Mouse (Mus musculus): ENCODE data around the gene Rfx1. TPM values are rescaled to one million over a fixed set of nuclear protein-coding genes. Genes with fewer than 3 reads are reported as not detected.

Rfx1 gene
- polyA plus RNA-seq, 1 experiment from 2014 or later: 11.3 TPM

GRCm38 (mm10) chr8:84090585-84090984, 24.0 kb downstream of the Rfx1 start:
- peaks cover 51% of the 10 kb centered on the region for H3K36me3 ChIP-seq (ENCODE audit: control insufficient read depth, insufficient read depth, low read length)
- H3K9ac ChIP-seq (ENCODE audit: low read depth, low read length): no peak overlapping the region
- ATAC-seq: no peak
- no peak overlapping the region for H3K4me2 ChIP-seq (ENCODE audit: low read length)
- no peaks in the 10 kb centered on the region for H3K9me3 ChIP-seq (replicated peaks; ENCODE audit: control insufficient read depth, low read length, poor library complexity, severe bottlenecking)
- H3K27ac ChIP-seq (ENCODE audit: low read length): no peak overlapping the region
- no peaks in the 10 kb centered on the region for H3K27me3 ChIP-seq (ENCODE audit: control insufficient read depth, insufficient read depth, low read depth, low read length)
- H3K4me3 ChIP-seq (ENCODE audit: low read depth, low read length): no peak overlapping the region
- WGBS: 98% methylated on average over 8 of the region's 8 CpGs
- no peaks in the 10 kb centered on the region for H3K4me1 ChIP-seq (ENCODE audit: control insufficient read depth, insufficient read depth, low read length)

DNA sequence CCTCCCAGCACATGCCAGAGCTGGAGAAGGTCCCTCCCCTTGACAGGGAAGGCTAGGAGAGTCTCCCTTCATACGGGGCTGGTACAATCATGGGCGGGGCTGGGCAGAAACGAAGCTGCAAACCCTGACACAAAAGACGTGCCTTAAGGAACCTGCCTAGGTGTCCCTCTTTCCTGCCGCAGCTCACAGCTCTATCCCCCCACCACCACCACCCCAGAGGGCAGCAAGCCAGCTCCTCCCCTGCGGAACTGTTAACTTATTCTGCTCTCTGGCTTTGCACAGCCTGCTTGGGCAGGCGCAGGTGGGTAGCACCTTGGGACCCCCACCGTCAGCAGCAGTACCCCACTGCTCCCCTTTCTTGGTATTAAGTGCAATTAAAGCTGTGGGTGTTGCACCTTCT, 29.4 kb downstream of the Rfx1 start:
- no peak for ATAC-seq
- Histone ChIP-seq H3K4me2 (ENCODE audit: low read length) (no peak overlapping the region), H3K36me3 (ENCODE audit: control insufficient read depth, insufficient read depth, low read length) (peaks cover 47% of the 10 kb centered on the region), H3K9ac (ENCODE audit: low read depth, low read length) (no peak overlapping the region), H3K4me3 (ENCODE audit: low read depth, low read length) (no peak overlapping the region), H3K27me3 (ENCODE audit: control insufficient read depth, insufficient read depth, low read depth, low read length) (no peaks in the 10 kb centered on the region), H3K9me3 (replicated peaks; ENCODE audit: control insufficient read depth, low read length, poor library complexity, severe bottlenecking) (no peaks in the 10 kb centered on the region), H3K4me1 (ENCODE audit: control insufficient read depth, insufficient read depth, low read length) (no peaks in the 10 kb centered on the region), H3K27ac (ENCODE audit: low read length) (no peak overlapping the region)
- 68% methylated on average over 8 of the region's 8 CpGs for WGBS

- Histone ChIP-seq H3K4me1 (ENCODE audit: control insufficient read depth, insufficient read depth, low read length) (peaks cover 12% of the 10 kb centered on the region), H3K4me3 (ENCODE audit: low read depth, low read length) (no peak overlapping the region), H3K27ac (ENCODE audit: low read length) (no peak overlapping the region), H3K9me3 (replicated peaks; ENCODE audit: control insufficient read depth, low read length, poor library complexity, severe bottlenecking) (no peaks in the 10 kb centered on the region), H3K27me3 (ENCODE audit: control insufficient read depth, insufficient read depth, low read depth, low read length) (no peaks in the 10 kb centered on the region), H3K4me2 (ENCODE audit: low read length) (no peak overlapping the region), H3K36me3 (ENCODE audit: control insufficient read depth, insufficient read depth, low read length) (peaks cover 41% of the 10 kb centered on the region), H3K9ac (ENCODE audit: low read depth, low read length) (no peak overlapping the region)
- 95% methylated on average over 7 of the region's 7 CpGs for WGBS
- ATAC-seq: no peak
Measured at GRCm38 (mm10) chr8:84098376-84098775, 31.7 kb downstream of the Rfx1 start.

GRCm38 (mm10) chr8:84101476-84102270, 35.0 kb downstream of the Rfx1 start:
- Histone ChIP-seq H3K4me3 (ENCODE audit: low read depth, low read length) (no peak overlapping the region), H3K4me2 (ENCODE audit: low read length) (no peak overlapping the region), H3K27me3 (ENCODE audit: control insufficient read depth, insufficient read depth, low read depth, low read length) (no peaks in the 10 kb centered on the region), H3K36me3 (ENCODE audit: control insufficient read depth, insufficient read depth, low read length) (peaks cover 15% of the 10 kb centered on the region), H3K9ac (ENCODE audit: low read depth, low read length) (no peak overlapping the region; the same call in 1 of the 2 replicates), H3K9me3 (replicated peaks; ENCODE audit: control insufficient read depth, low read length, poor library complexity, severe bottlenecking) (no peaks in the 10 kb centered on the region), H3K4me1 (ENCODE audit: control insufficient read depth, insufficient read depth, low read length) (peaks cover 16% of the 10 kb centered on the region), H3K27ac (ENCODE audit: low read length) (no peak overlapping the region)
- 94% methylated on average over 25 of the region's 25 CpGs for WGBS
- ATAC-seq: no peak

DNA sequence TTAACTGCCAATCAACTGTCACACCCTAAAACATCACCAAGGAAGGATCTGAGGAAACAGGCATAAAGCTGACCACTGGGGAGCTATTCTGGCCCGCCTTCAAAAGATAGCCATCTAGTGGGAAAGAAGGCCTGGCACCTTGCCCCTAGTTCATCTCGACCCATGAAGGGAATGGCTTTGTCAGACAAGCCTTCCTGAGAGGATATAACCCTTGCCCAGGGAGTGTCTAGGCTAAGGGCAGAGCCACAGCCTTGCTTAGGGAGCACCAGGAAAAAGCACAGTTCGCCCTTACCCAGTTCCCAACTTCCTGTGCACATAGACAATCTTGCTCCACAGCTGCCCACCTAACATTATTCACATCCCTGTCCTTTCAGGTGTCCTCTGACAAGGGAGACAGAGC, 37.0 kb downstream of the Rfx1 start:
- peak overlapping the region; percentile 89 for H3K27ac ChIP-seq (ENCODE audit: low read length)
- peaks cover 3% of the 10 kb centered on the region for H3K36me3 ChIP-seq (ENCODE audit: control insufficient read depth, insufficient read depth, low read length)
- H3K4me2 ChIP-seq (ENCODE audit: low read length): peak overlapping the region; percentile 80
- H3K4me3 ChIP-seq (ENCODE audit: low read depth, low read length): peak overlapping the region; percentile 50
- H3K4me1 ChIP-seq (ENCODE audit: control insufficient read depth, insufficient read depth, low read length): peaks cover 16% of the 10 kb centered on the region
- H3K9me3 ChIP-seq (replicated peaks; ENCODE audit: control insufficient read depth, low read length, poor library complexity, severe bottlenecking): no peaks in the 10 kb centered on the region
- H3K27me3 ChIP-seq (ENCODE audit: control insufficient read depth, insufficient read depth, low read depth, low read length): no peaks in the 10 kb centered on the region
- WGBS: 28% methylated on average over 3 of the region's 3 CpGs
- no peak for ATAC-seq
- peak overlapping the region; percentile 75 for H3K9ac ChIP-seq (ENCODE audit: low read depth, low read length)

GRCm38 (mm10) chr8:84104221-84104620, 37.6 kb downstream of the Rfx1 start:
- H3K27me3 ChIP-seq (ENCODE audit: control insufficient read depth, insufficient read depth, low read depth, low read length): no peaks in the 10 kb centered on the region
- H3K4me3 ChIP-seq (ENCODE audit: low read depth, low read length): peak overlapping the region; percentile 50
- under 1% methylated on average over 17 of the region's 29 CpGs for WGBS

DNA sequence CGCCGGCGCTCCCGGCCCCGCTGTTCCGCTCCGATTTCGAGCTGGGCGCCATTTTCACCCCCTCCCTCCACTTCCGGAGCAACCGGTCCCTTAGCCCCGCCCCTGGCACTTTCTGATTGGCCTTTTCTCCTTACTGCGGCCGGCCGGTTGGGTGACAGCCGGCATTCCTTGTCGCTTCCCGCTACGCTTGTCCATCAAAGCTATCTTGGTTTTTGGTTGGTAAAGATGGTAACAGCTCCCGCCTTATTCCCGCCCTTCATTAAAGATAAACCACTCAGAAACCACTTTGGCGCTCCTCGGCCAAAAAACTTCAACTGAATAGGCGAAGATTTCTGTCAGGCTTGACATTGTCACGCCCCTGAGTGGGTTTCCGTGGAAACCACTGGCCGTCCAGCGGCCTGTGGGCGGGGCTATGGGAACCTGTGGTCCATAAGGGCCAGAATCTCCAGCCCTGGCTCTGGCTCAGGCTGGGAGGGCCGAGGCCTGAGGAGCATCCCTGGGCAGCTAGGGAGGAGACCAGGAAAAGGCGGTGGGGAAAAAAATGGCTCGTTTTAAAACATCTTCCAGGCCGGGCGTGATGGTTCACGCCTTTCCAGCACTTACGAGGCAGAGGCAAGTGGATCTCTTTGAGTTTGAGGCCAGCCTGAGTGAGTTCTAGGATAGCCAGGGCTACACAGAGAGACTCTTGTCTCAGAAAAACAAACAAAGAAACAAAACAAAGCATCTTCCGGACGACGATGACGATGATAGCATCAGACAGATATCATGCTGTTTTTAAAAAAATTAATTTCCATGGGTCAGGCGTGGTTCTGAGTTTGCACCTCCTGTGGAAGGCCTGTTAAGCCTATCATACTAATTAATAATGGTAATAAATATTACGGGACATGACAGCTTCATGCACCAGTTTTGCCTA, 38.3 kb downstream of the Rfx1 start, which contains the start of gene Dcaf15:
Gene Dcaf15 (minus strand): TSS at position 72 of the 913 bp plus-strand sequence.
- 6% methylated on average over 33 of the region's 42 CpGs for WGBS
- Histone ChIP-seq H3K36me3 (ENCODE audit: control insufficient read depth, insufficient read depth, low read length) (peaks cover 3% of the 10 kb centered on the region; the same call in 1 of the 2 replicates), H3K4me3 (ENCODE audit: low read depth, low read length) (peak within 1 kb of the TSS; percentile 50), H3K9me3 (replicated peaks; ENCODE audit: control insufficient read depth, low read length, poor library complexity, severe bottlenecking) (no peaks in the 10 kb centered on the region), H3K4me1 (ENCODE audit: control insufficient read depth, insufficient read depth, low read length) (peaks cover 16% of the 10 kb centered on the region), H3K4me2 (ENCODE audit: low read length) (peak within 1 kb of the TSS; percentile 80), H3K9ac (ENCODE audit: low read depth, low read length) (peak within 1 kb of the TSS; percentile 75), H3K27me3 (ENCODE audit: control insufficient read depth, insufficient read depth, low read depth, low read length) (no peaks in the 10 kb centered on the region), H3K27ac (ENCODE audit: low read length) (peak within 1 kb of the TSS; percentile 89)
- ATAC-seq: peak; percentile 96

More at GRCm38 (mm10) chr8:84104221-84104620, 37.6 kb downstream of the Rfx1 start:
- Histone ChIP-seq H3K9ac (ENCODE audit: low read depth, low read length) (peak overlapping the region; percentile 75), H3K9me3 (replicated peaks; ENCODE audit: control insufficient read depth, low read length, poor library complexity, severe bottlenecking) (no peaks in the 10 kb centered on the region), H3K36me3 (ENCODE audit: control insufficient read depth, insufficient read depth, low read length) (peaks cover 3% of the 10 kb centered on the region; the same call in 1 of the 2 replicates), H3K4me2 (ENCODE audit: low read length) (peak overlapping the region; percentile 80), H3K4me1 (ENCODE audit: control insufficient read depth, insufficient read depth, low read length) (peaks cover 16% of the 10 kb centered on the region), H3K27ac (ENCODE audit: low read length) (peak overlapping the region; percentile 89)
- peak; percentile 85 for ATAC-seq

DNA sequence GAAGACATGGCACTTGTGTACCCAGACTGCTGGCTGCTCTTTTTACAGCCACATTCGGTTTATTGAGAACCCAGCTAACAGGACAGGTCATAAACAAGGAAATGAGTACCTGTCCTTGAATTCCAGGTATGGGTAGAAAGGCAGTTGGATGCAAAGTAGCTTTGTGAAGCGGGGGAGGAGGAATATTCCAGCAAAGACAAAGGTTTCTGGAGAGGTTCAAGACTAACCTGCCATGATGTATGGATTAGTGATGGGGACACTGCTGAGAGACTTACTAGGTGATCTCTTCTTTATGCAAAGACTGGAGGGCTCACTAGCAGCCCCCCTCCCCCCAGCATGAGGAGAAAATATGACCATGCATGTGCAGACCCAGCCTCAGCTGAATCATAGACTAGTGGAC, 39.0 kb downstream of the Rfx1 start:
- peak overlapping the region; percentile 56; the same call in 1 of the 2 replicates for H3K4me2 ChIP-seq (ENCODE audit: low read length)
- 87% methylated on average over 2 of the region's 2 CpGs for WGBS
- peaks cover 16% of the 10 kb centered on the region for H3K4me1 ChIP-seq (ENCODE audit: control insufficient read depth, insufficient read depth, low read length)
- no peak overlapping the region; the same call in 1 of the 2 replicates for H3K9ac ChIP-seq (ENCODE audit: low read depth, low read length)
- no peaks in the 10 kb centered on the region for H3K27me3 ChIP-seq (ENCODE audit: control insufficient read depth, insufficient read depth, low read depth, low read length)
- H3K4me3 ChIP-seq (ENCODE audit: low read depth, low read length): no peak overlapping the region
- peaks cover 3% of the 10 kb centered on the region; the same call in 1 of the 2 replicates for H3K36me3 ChIP-seq (ENCODE audit: control insufficient read depth, insufficient read depth, low read length)
- H3K27ac ChIP-seq (ENCODE audit: low read length): peak overlapping the region; percentile 88
- H3K9me3 ChIP-seq (replicated peaks; ENCODE audit: control insufficient read depth, low read length, poor library complexity, severe bottlenecking): no peaks in the 10 kb centered on the region
- ATAC-seq: no peak

All from midbrain, embryonic 16.5 days (tissue).